Mouse (Mus musculus) midbrain, embryonic 16.5 days (tissue): ENCODE results near the gene Mapk8ip1. TPM values are rescaled to one million over a fixed set of nuclear protein-coding genes. Genes with fewer than 3 reads are reported as not detected.

Experiments used
- ATAC-seq: fragments of 200-750 bp; cut with Nextera tagmentation; 2 replicates; pipeline ENCODE4 v1.8.0; 2017; ENCODE audit warnings: moderate TSS enrichment
- H3K27ac ChIP-seq: fragments of 300-500 bp; sonication (generic); 2 replicates; pipeline ENCODE4 v1.5.1; 2014; ENCODE audit warnings: mild to moderate bottlenecking, low read length, mixed read lengths
- H3K27me3 ChIP-seq: fragments of 300-500 bp; sonication (generic); 2 replicates; pipeline ENCODE4 v1.6.1; 2014; ENCODE audit warnings: low read depth, low read length, mixed read lengths; ENCODE audit not compliant: control insufficient read depth, insufficient read depth
- H3K36me3 ChIP-seq: fragments of 300-500 bp; sonication (generic); 2 replicates; pipeline ENCODE4 v1.6.1; 2014; ENCODE audit warnings: mild to moderate bottlenecking, low read length, moderate library complexity, mixed read lengths; ENCODE audit not compliant: control insufficient read depth, insufficient read depth
- H3K4me1 ChIP-seq: fragments of 300-500 bp; sonication (generic); 2 replicates; pipeline ENCODE4 v1.6.1; 2014; ENCODE audit warnings: mild to moderate bottlenecking, low read length, mixed read lengths; ENCODE audit not compliant: control insufficient read depth, insufficient read depth
- H3K4me2 ChIP-seq: fragments of 300-500 bp; sonication (generic); 2 replicates; pipeline ENCODE4 v1.6.1; 2014; ENCODE audit warnings: mild to moderate bottlenecking, low read length, mixed read lengths
- H3K4me3 ChIP-seq: fragments of 300-500 bp; sonication (generic); 2 replicates; pipeline ENCODE4 v1.5.1; 2014; ENCODE audit warnings: low read depth, mild to moderate bottlenecking, low read length, moderate library complexity, mixed read lengths
- H3K9ac ChIP-seq: fragments of 300-500 bp; sonication (generic); 2 replicates; pipeline ENCODE4 v1.6.1; 2014; ENCODE audit warnings: low read depth, low read length, mixed read lengths
- H3K9me3 ChIP-seq: fragments of 300-500 bp; sonication (generic); replicated peaks from 2 replicates; pipeline ENCODE4 v1.6.1; 2014; ENCODE audit warnings: mild to moderate bottlenecking, low read length, mixed read lengths; ENCODE audit not compliant: control insufficient read depth, poor library complexity, severe bottlenecking
- WGBS: fragments of 180-500 bp; shearing (Covaris S2); extraction: QIAGEN DNeasy Blood & Tissue Kit; methylation state at CpG from one replicate; pipeline ENCODE4 v1.1.7; 2014; 5-methylcytosine and 5-hydroxymethylcytosine counted together
- polyA plus RNA-seq: library from polyadenylated mRNA; unstranded; fragments of >200 nt; fragmentation: Nextera tagmentation; extraction: Ambion mirVana; gene quantifications from 2 replicates; pipeline ENCODE4 v1.2.1, GENCODE M21; 2015

Gene Mapk8ip1
- polyA plus RNA-seq, 1 experiment from 2014 or later: 126 TPM

GRCm38 (mm10) chr2:92437875-92438274, 36.8 kb upstream of the Mapk8ip1 start:
- Histone ChIP-seq H3K27me3 (no peaks in the 10 kb centered on the region), H3K27ac (no peak overlapping the region), H3K4me2 (peak overlapping the region; percentile 42), H3K36me3 (no peaks in the 10 kb centered on the region), H3K4me1 (peaks cover 11% of the 10 kb centered on the region), H3K4me3 (peak overlapping the region; percentile 8; the same call in 1 of the 2 replicates), H3K9me3 (no peaks in the 10 kb centered on the region), H3K9ac (no peak overlapping the region)
- no peak for ATAC-seq
- WGBS: 0% methylated on average over 5 of the region's 5 CpGs

GRCm38 (mm10) chr2:92437366-92437765, 36.3 kb upstream of the Mapk8ip1 start:
- peaks cover 16% of the 10 kb centered on the region for H3K4me1 ChIP-seq
- H3K27ac ChIP-seq: no peak overlapping the region
- no peak overlapping the region for H3K4me2 ChIP-seq
- 84% methylated on average over 4 of the region's 4 CpGs for WGBS
- no peak overlapping the region for H3K4me3 ChIP-seq
- H3K9me3 ChIP-seq: no peaks in the 10 kb centered on the region
- H3K9ac ChIP-seq: no peak overlapping the region
- ATAC-seq: no peak
- H3K27me3 ChIP-seq: no peaks in the 10 kb centered on the region
- no peaks in the 10 kb centered on the region for H3K36me3 ChIP-seq

GRCm38 (mm10) chr2:92435023-92435422, 34.0 kb upstream of the Mapk8ip1 start:
- H3K27me3 ChIP-seq: no peaks in the 10 kb centered on the region
- H3K4me3 ChIP-seq: no peak overlapping the region
- H3K36me3 ChIP-seq: no peaks in the 10 kb centered on the region
- ATAC-seq: no peak
- peak overlapping the region; percentile 77 for H3K4me2 ChIP-seq
- peaks cover 35% of the 10 kb centered on the region for H3K4me1 ChIP-seq
- H3K9me3 ChIP-seq: no peaks in the 10 kb centered on the region
- WGBS: 63% methylated on average over 6 of the region's 6 CpGs
- H3K9ac ChIP-seq: peak overlapping the region; percentile 59; the same call in 1 of the 2 replicates
- no peak overlapping the region for H3K27ac ChIP-seq

- no peak for ATAC-seq
- Histone ChIP-seq H3K9ac (peak overlapping the region; percentile 59), H3K27ac (peak overlapping the region; percentile 73), H3K9me3 (no peaks in the 10 kb centered on the region), H3K27me3 (no peaks in the 10 kb centered on the region), H3K36me3 (no peaks in the 10 kb centered on the region), H3K4me3 (peak overlapping the region; percentile 82), H3K4me1 (peaks cover 35% of the 10 kb centered on the region), H3K4me2 (peak overlapping the region; percentile 77)
- 3% methylated on average over 12 of the region's 12 CpGs for WGBS
These were observed 33.3 kb upstream of the Mapk8ip1 start for GRCm38 (mm10) chr2:92434375-92434745.

GRCm38 (mm10) chr2:92433578-92434374, 32.7 kb upstream of the Mapk8ip1 start, which contains the start of gene Cry2:
TSS of gene Cry2 (minus strand) at chr2:92434043.
- Histone ChIP-seq H3K4me3 (peak within 1 kb of the TSS; percentile 82), H3K9me3 (no peaks in the 10 kb centered on the region), H3K9ac (peak within 1 kb of the TSS; percentile 87), H3K4me2 (peak within 1 kb of the TSS; percentile 93), H3K36me3 (no peaks in the 10 kb centered on the region), H3K4me1 (peaks cover 35% of the 10 kb centered on the region), H3K27ac (peak within 1 kb of the TSS; percentile 73), H3K27me3 (no peaks in the 10 kb centered on the region)
- WGBS: under 1% methylated on average over 72 of the region's 76 CpGs
- ATAC-seq: peak; percentile 98

GRCm38 (mm10) chr2:92432299-92433295, 31.5 kb upstream of the Mapk8ip1 start:
- Histone ChIP-seq H3K4me3 (peak overlapping the region; percentile 82), H3K9me3 (no peaks in the 10 kb centered on the region), H3K27ac (peak overlapping the region; percentile 84), H3K36me3 (no peaks in the 10 kb centered on the region), H3K4me2 (peak overlapping the region; percentile 93), H3K27me3 (no peaks in the 10 kb centered on the region), H3K9ac (peak overlapping the region; percentile 87), H3K4me1 (peaks cover 43% of the 10 kb centered on the region)
- no peak for ATAC-seq
- 27% methylated on average over 17 of the region's 17 CpGs for WGBS

GRCm38 (mm10) chr2:92431611-92432179, 30.6 kb upstream of the Mapk8ip1 start:
- Histone ChIP-seq H3K4me3 (peak overlapping the region; percentile 82), H3K9ac (peak overlapping the region; percentile 87), H3K4me1 (peaks cover 46% of the 10 kb centered on the region), H3K27ac (peak overlapping the region; percentile 84), H3K9me3 (no peaks in the 10 kb centered on the region), H3K4me2 (peak overlapping the region; percentile 93), H3K27me3 (no peaks in the 10 kb centered on the region), H3K36me3 (no peaks in the 10 kb centered on the region)
- WGBS: 8% methylated on average over 11 of the region's 11 CpGs
- ATAC-seq: no peak

GRCm38 (mm10) chr2:92430723-92431541, 29.9 kb upstream of the Mapk8ip1 start:
- Histone ChIP-seq H3K9me3 (no peaks in the 10 kb centered on the region), H3K36me3 (no peaks in the 10 kb centered on the region; the same call in 1 of the 2 replicates), H3K9ac (peak overlapping the region; percentile 87), H3K4me3 (peak overlapping the region; percentile 82), H3K27me3 (no peaks in the 10 kb centered on the region), H3K4me1 (peaks cover 47% of the 10 kb centered on the region), H3K27ac (peak overlapping the region; percentile 84), H3K4me2 (peak overlapping the region; percentile 93)
- WGBS: 42% methylated on average over 21 of the region's 21 CpGs
- ATAC-seq: peak; percentile 18
